Mouse (Mus musculus) ES-E14 (cell line): ENCODE measurements around the gene Cadm2. TPM values are rescaled to one million over a fixed set of nuclear protein-coding genes. Genes with fewer than 3 reads are reported as not detected.

Source experiments
- DNase-seq: peaks from one replicate; pipeline ENCODE4 v3.0.0-alpha.2; 2013; ENCODE audit warnings: low read depth, low spot score
- H3K27ac ChIP-seq: 2 replicates; pipeline ENCODE4 v1.5.1; 2012; ENCODE audit warnings: low read depth, mild to moderate bottlenecking, low read length, moderate library complexity, mixed read lengths; ENCODE audit not compliant: poor library complexity, insufficient read depth, severe bottlenecking
- H3K36me3 ChIP-seq: 2 replicates; pipeline ENCODE4 v1.6.1; 2012; ENCODE audit warnings: mild to moderate bottlenecking, low read length, moderate library complexity, mixed read lengths; ENCODE audit not compliant: control insufficient read depth, poor library complexity, insufficient read depth, severe bottlenecking
- H3K4me1 ChIP-seq, 2 experiments: fragments of 150-350 bp in 1 of 2; sonication (generic) in 1 of 2; 2 replicates each; pipeline ENCODE4 v1.6.1; 2012; ENCODE audit warnings: low read length in 2 of 2, mild to moderate bottlenecking in 1 of 2, mixed read lengths in 1 of 2; ENCODE audit not compliant: control insufficient read depth in 2 of 2, insufficient read depth in 2 of 2, poor library complexity in 1 of 2
- H3K4me3 ChIP-seq, 2 experiments: fragments of 150-350 bp in 1 of 2; sonication (generic) in 1 of 2; 2 replicates each; pipeline ENCODE4 v1.5.1; 2012; ENCODE audit warnings: low read length in 2 of 2, low read depth in 1 of 2, mild to moderate bottlenecking in 1 of 2, mixed read lengths in 1 of 2; ENCODE audit not compliant: insufficient read depth in 1 of 2, poor library complexity in 1 of 2, severe bottlenecking in 1 of 2
- H3K9ac ChIP-seq: 2 replicates; pipeline ENCODE4 v1.6.1; 2012; ENCODE audit warnings: low read depth, mild to moderate bottlenecking, low read length, mixed read lengths; ENCODE audit not compliant: poor library complexity, insufficient read depth, severe bottlenecking
- H3K9me3 ChIP-seq: fragments of 150-350 bp; sonication (generic); 2 replicates; pipeline ENCODE4 v1.6.1; 2012; ENCODE audit warnings: low read depth, mild to moderate bottlenecking, low read length; ENCODE audit not compliant: control insufficient read depth, insufficient read depth
- CHD2 ChIP-seq: IDR thresholded peaks from 2 replicates; pipeline ENCODE4 v1.6.1; 2014; ENCODE audit warnings: mild to moderate bottlenecking, low read depth, low read length, inconsistent platforms
- HCFC1 ChIP-seq: IDR thresholded peaks from 2 replicates; pipeline ENCODE4 v1.6.1; 2012; ENCODE audit warnings: low read length, inconsistent platforms, borderline replicate concordance; ENCODE audit not compliant: insufficient read depth
- MAFK ChIP-seq: IDR thresholded peaks from 2 replicates; pipeline ENCODE4 v1.6.1; 2014; ENCODE audit warnings: mild to moderate bottlenecking, low read depth, low read length, inconsistent platforms; ENCODE audit not compliant: insufficient read depth
- ZC3H11A ChIP-seq: IDR thresholded peaks from 2 replicates; pipeline ENCODE4 v1.6.1; 2012; ENCODE audit warnings: low read depth, mild to moderate bottlenecking, inconsistent platforms, low read length, borderline replicate concordance
- ZNF384 ChIP-seq: IDR thresholded peaks from 2 replicates; pipeline ENCODE4 v1.6.1; 2012; ENCODE audit warnings: low read depth, low read length, inconsistent platforms
- in situ Hi-C, 2 experiments: fragments of 600-800 bp; cut with MboI; formaldehyde crosslinking; loops; one replicate each; pipeline ENCODE4 v1.15.1; 2025; ENCODE audit warnings: low sequenced_read_pairs in 2 of 2, inconsistent platforms in 1 of 2; ENCODE audit not compliant: unreplicated experiment in 2 of 2
- total RNA-seq: library from RNA; depleted of rRNA; stranded (reverse); fragments of 300-350 nt; gene quantifications from 2 replicates; pipeline ENCODE4 v1.2.3, GENCODE M21; 2012

Gene Cadm2
- total RNA-seq, 1 experiment: 0.09 TPM

- Histone ChIP-seq H3K27ac (no peak overlapping the region), H3K36me3 (no peaks in the 10 kb centered on the region), H3K4me3 (no peak overlapping the region), H3K9me3 (no peaks in the 10 kb centered on the region), H3K9ac (no peak overlapping the region), H3K4me1 (no peaks in the 10 kb centered on the region)
- TF ChIP-seq MAFK (no peak), ZC3H11A (no peak), CHD2 (no peak), ZNF384 (no peak), HCFC1 (no peak)
- in situ Hi-C loops: no loop called here
- no peak for DNase-seq
Observed at GRCm38 (mm10) chr16:67344194-67344593, 276.5 kb downstream of the Cadm2 start.

GRCm38 (mm10) chr16:67311033-67311432, 309.7 kb downstream of the Cadm2 start:
- Histone ChIP-seq H3K4me1 (no peaks in the 10 kb centered on the region), H3K4me3 (no peak overlapping the region), H3K9ac (no peak overlapping the region), H3K9me3 (no peaks in the 10 kb centered on the region), H3K36me3 (no peaks in the 10 kb centered on the region), H3K27ac (no peak overlapping the region)
- in situ Hi-C loops: no loop called here
- DNase-seq: no peak
- TF ChIP-seq HCFC1 (no peak), ZNF384 (no peak), CHD2 (no peak), MAFK (no peak), ZC3H11A (no peak)

- Histone ChIP-seq H3K9ac (no peak overlapping the region), H3K36me3 (no peaks in the 10 kb centered on the region), H3K4me1 (no peaks in the 10 kb centered on the region), H3K27ac (no peak overlapping the region), H3K4me3 (no peak overlapping the region), H3K9me3 (no peaks in the 10 kb centered on the region)
- TF ChIP-seq MAFK (no peak), ZNF384 (no peak), ZC3H11A (no peak), HCFC1 (no peak), CHD2 (no peak)
- in situ Hi-C loops: no loop called here
- no peak for DNase-seq
Observed at GRCm38 (mm10) chr16:67284664-67285063, 336.0 kb downstream of the Cadm2 start.

GRCm38 (mm10) chr16:67243598-67243997, 377.1 kb downstream of the Cadm2 start:
- no peak overlapping the region for H3K4me3 ChIP-seq
- no peaks in the 10 kb centered on the region for H3K9me3 ChIP-seq
- no peaks in the 10 kb centered on the region for H3K36me3 ChIP-seq
- no peak overlapping the region for H3K27ac ChIP-seq
- no peaks in the 10 kb centered on the region for H3K4me1 ChIP-seq
- no peak for DNase-seq
- H3K9ac ChIP-seq: no peak overlapping the region
- no peak for TF ChIP-seq ZC3H11A
- TF ChIP-seq HCFC1: no peak
- no peak for TF ChIP-seq ZNF384
- no peak for TF ChIP-seq MAFK
- TF ChIP-seq CHD2: no peak
- in situ Hi-C loops: no loop called here

DNA sequence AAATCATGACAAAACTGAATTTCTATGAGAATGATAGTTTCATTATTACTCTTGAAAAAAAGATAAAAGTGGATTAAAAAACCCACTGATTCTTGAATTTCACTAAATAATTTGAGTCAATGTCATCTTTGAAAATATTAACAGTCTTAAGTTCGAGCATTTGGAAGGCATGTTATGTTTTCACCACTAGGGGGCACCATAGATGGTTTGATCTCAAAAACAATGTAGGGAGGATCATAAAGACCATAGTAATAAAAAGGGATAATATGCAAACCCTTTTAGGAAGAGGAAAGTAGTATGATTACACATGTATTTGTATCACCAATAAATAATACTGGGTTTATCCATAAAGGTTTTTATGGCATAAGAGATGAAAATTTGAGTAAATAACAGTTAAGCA, 385.8 kb downstream of the Cadm2 start:
- in situ Hi-C loops: no loop called here
- Histone ChIP-seq H3K36me3 (no peaks in the 10 kb centered on the region), H3K9ac (no peak overlapping the region), H3K9me3 (no peaks in the 10 kb centered on the region), H3K4me1 (no peaks in the 10 kb centered on the region), H3K27ac (no peak overlapping the region), H3K4me3 (no peak overlapping the region)
- peak; percentile 11 for DNase-seq
- TF ChIP-seq HCFC1 (no peak), MAFK (no peak), CHD2 (no peak), ZNF384 (no peak), ZC3H11A (no peak)
